Mouse (Mus musculus): Measurements from ENCODE around the gene Ajm1. TPM values are rescaled to one million over a fixed set of nuclear protein-coding genes. Genes with fewer than 3 reads are reported as not detected.

The Ajm1 gene
- polyA plus RNA-seq, 1 experiment, result 0.11 TPM

DNA sequence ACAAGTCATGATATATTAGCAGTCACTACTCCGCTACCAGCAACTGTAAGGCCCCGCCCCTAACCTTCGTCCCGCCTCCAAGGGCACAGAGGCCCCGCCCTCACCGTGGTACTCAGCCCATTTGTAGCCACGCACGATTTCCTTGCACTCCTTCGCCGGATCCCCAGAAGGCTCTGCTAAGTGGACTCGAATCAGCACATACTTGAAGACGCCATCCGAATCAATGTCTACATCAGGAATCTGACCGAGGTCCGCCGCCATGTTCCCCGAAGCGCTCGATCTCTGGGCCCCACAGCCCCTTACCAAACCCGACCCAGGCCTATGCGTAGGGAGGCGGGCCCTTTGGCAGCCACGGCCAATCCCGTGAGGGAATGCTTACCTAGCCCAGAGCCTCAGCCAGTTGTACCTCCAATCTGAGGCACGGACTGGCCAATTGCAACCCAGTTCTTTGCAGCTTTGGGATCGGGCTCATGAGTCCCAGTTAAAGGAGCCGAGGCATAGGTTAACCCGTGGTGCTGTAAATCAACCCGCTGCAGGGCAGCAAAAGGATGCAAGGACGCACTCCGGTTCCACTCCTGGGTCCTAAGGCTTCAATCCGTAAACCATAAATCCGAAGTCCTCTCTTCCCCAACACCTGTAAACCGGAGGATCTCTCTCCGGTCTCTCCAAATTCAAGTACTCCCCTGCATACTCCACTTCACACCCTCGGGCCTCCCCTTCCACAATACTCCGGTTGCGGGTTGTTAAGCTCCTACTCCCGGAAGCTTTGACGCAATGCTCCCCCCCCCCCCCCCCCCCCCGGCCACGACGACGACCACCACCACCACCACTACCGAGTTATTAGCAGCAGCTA is 6.8 kb downstream of the Ajm1 start, which contains the start of the genes Mamdc4 and Phpt1:
Gene Mamdc4, minus strand, starts transcription at position 267 of the 853 bp plus-strand sequence.
Gene Phpt1, minus strand, starts transcription at position 646 of the 853 bp plus-strand sequence.
- TF ChIP-seq CTCF (IDR thresholded peaks at IDR 0.05; ENCODE audit: control insufficient read depth, insufficient read depth, insufficient replicate concordance, low read depth, low read length) (no peak), POLR2A (IDR thresholded peaks at IDR 0.05; ENCODE audit: control insufficient read depth, low read depth, low read length) (peak; percentile 76)
- H3K4me1 ChIP-seq (ENCODE audit: control insufficient read depth, insufficient read depth, low read length), result peaks cover 50% of the 10 kb centered on the region
- peak within 1 kb of the TSS; percentile 45 for H3K27ac ChIP-seq (ENCODE audit: control insufficient read depth, insufficient read depth, low read depth, low read length)
- no peaks in the 10 kb centered on the region for H3K27me3 ChIP-seq (ENCODE audit: control insufficient read depth, insufficient read depth, low read length)
- no peaks in the 10 kb centered on the region for H3K36me3 ChIP-seq (ENCODE audit: control insufficient read depth, insufficient read depth, low read length)
- H3K4me3 ChIP-seq (ENCODE audit: control insufficient read depth, low read depth, low read length), result peak within 1 kb of the TSS; percentile 80

GRCm38 (mm10) chr2:25574136-25574535 is 7.4 kb downstream of the Ajm1 start:
- Histone ChIP-seq H3K36me3 (ENCODE audit: control insufficient read depth, insufficient read depth, low read length) (no peaks in the 10 kb centered on the region), H3K27me3 (ENCODE audit: control insufficient read depth, insufficient read depth, low read length) (no peaks in the 10 kb centered on the region), H3K4me1 (ENCODE audit: control insufficient read depth, insufficient read depth, low read length) (peaks cover 44% of the 10 kb centered on the region), H3K4me3 (ENCODE audit: control insufficient read depth, low read depth, low read length) (peak overlapping the region; percentile 80), H3K27ac (ENCODE audit: control insufficient read depth, insufficient read depth, low read depth, low read length) (peak overlapping the region; percentile 45)
- TF ChIP-seq POLR2A (IDR thresholded peaks at IDR 0.05; ENCODE audit: control insufficient read depth, low read depth, low read length), result no peak
- TF ChIP-seq CTCF (IDR thresholded peaks at IDR 0.05; ENCODE audit: control insufficient read depth, insufficient read depth, insufficient replicate concordance, low read depth, low read length), result no peak

GRCm38 (mm10) chr2:25573068-25573467 is 8.5 kb downstream of the Ajm1 start:
- no peaks in the 10 kb centered on the region for H3K36me3 ChIP-seq (ENCODE audit: control insufficient read depth, insufficient read depth, low read length)
- TF ChIP-seq CTCF (IDR thresholded peaks at IDR 0.05; ENCODE audit: control insufficient read depth, insufficient read depth, insufficient replicate concordance, low read depth, low read length), result no peak
- no peak overlapping the region for H3K27ac ChIP-seq (ENCODE audit: control insufficient read depth, insufficient read depth, low read depth, low read length)
- H3K27me3 ChIP-seq (ENCODE audit: control insufficient read depth, insufficient read depth, low read length), result no peaks in the 10 kb centered on the region
- no peak overlapping the region for H3K4me3 ChIP-seq (ENCODE audit: control insufficient read depth, low read depth, low read length)
- H3K4me1 ChIP-seq (ENCODE audit: control insufficient read depth, insufficient read depth, low read length), result peaks cover 36% of the 10 kb centered on the region

DNA sequence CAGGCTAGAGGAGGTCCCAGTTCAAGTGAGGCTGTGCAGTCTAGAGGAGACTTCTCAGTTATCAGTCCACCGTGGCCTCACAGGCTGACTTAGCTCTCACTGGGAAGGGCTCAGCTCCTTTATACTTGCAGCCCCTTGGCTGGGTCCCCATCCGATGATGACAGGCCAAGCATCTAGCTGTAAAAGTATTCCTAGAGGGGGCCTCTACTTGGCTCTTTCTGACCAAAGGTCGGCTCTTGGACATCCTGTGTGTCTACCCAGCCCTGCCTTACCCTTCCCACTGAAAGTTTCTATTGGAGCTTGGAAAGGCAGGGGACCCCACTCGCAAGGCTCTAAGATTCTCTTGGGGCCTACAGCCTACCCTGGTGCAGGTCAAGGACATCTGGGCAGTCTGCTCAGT is 10.3 kb downstream of the Ajm1 start:
- Histone ChIP-seq H3K27ac (ENCODE audit: control insufficient read depth, insufficient read depth, low read depth, low read length) (no peak overlapping the region), H3K4me3 (ENCODE audit: control insufficient read depth, low read depth, low read length) (no peak overlapping the region), H3K4me1 (ENCODE audit: control insufficient read depth, insufficient read depth, low read length) (peaks cover 19% of the 10 kb centered on the region), H3K36me3 (ENCODE audit: control insufficient read depth, insufficient read depth, low read length) (no peaks in the 10 kb centered on the region), H3K27me3 (ENCODE audit: control insufficient read depth, insufficient read depth, low read length) (no peaks in the 10 kb centered on the region)
- no peak for TF ChIP-seq CTCF (IDR thresholded peaks at IDR 0.05; ENCODE audit: control insufficient read depth, insufficient read depth, insufficient replicate concordance, low read depth, low read length)
- no peak for TF ChIP-seq POLR2A (IDR thresholded peaks at IDR 0.05; ENCODE audit: control insufficient read depth, low read depth, low read length)

- no peaks in the 10 kb centered on the region; the same call in 1 of the 2 replicates for H3K36me3 ChIP-seq (ENCODE audit: control insufficient read depth, insufficient read depth, low read length)
- H3K4me1 ChIP-seq (ENCODE audit: control insufficient read depth, insufficient read depth, low read length), result peaks cover 7% of the 10 kb centered on the region
Measured at GRCm38 (mm10) chr2:25569323-25569722, 12.2 kb downstream of the Ajm1 start.

GRCm38 (mm10) chr2:25568473-25569019 is 13.0 kb downstream of the Ajm1 start:
- Histone ChIP-seq H3K27ac (ENCODE audit: control insufficient read depth, insufficient read depth, low read depth, low read length) (no peak overlapping the region), H3K4me3 (ENCODE audit: control insufficient read depth, low read depth, low read length) (no peak overlapping the region), H3K27me3 (ENCODE audit: control insufficient read depth, insufficient read depth, low read length) (no peaks in the 10 kb centered on the region), H3K4me1 (ENCODE audit: control insufficient read depth, insufficient read depth, low read length) (peaks cover 4% of the 10 kb centered on the region), H3K36me3 (ENCODE audit: control insufficient read depth, insufficient read depth, low read length) (no peaks in the 10 kb centered on the region; the same call in 1 of the 2 replicates)
- TF ChIP-seq POLR2A (IDR thresholded peaks at IDR 0.05; ENCODE audit: control insufficient read depth, low read depth, low read length) (no peak), CTCF (IDR thresholded peaks at IDR 0.05; ENCODE audit: control insufficient read depth, insufficient read depth, insufficient replicate concordance, low read depth, low read length) (no peak)

More at GRCm38 (mm10) chr2:25569323-25569722, 12.2 kb downstream of the Ajm1 start:
- Histone ChIP-seq H3K27me3 (ENCODE audit: control insufficient read depth, insufficient read depth, low read length) (no peaks in the 10 kb centered on the region), H3K27ac (ENCODE audit: control insufficient read depth, insufficient read depth, low read depth, low read length) (no peak overlapping the region), H3K4me3 (ENCODE audit: control insufficient read depth, low read depth, low read length) (no peak overlapping the region)
- TF ChIP-seq POLR2A (IDR thresholded peaks at IDR 0.05; ENCODE audit: control insufficient read depth, low read depth, low read length) (no peak), CTCF (IDR thresholded peaks at IDR 0.05; ENCODE audit: control insufficient read depth, insufficient read depth, insufficient replicate concordance, low read depth, low read length) (no peak)

GRCm38 (mm10) chr2:25566558-25566957 is 15.0 kb downstream of the Ajm1 start:
- Histone ChIP-seq H3K4me3 (ENCODE audit: control insufficient read depth, low read depth, low read length) (no peak overlapping the region), H3K27ac (ENCODE audit: control insufficient read depth, insufficient read depth, low read depth, low read length) (no peak overlapping the region)

More at GRCm38 (mm10) chr2:25566558-25566957, 15.0 kb downstream of the Ajm1 start:
- TF ChIP-seq CTCF (IDR thresholded peaks at IDR 0.05; ENCODE audit: control insufficient read depth, insufficient read depth, insufficient replicate concordance, low read depth, low read length) (no peak), POLR2A (IDR thresholded peaks at IDR 0.05; ENCODE audit: control insufficient read depth, low read depth, low read length) (no peak)
- Histone ChIP-seq H3K4me1 (ENCODE audit: control insufficient read depth, insufficient read depth, low read length) (peaks cover 2% of the 10 kb centered on the region; the same call in 1 of the 2 replicates), H3K27me3 (ENCODE audit: control insufficient read depth, insufficient read depth, low read length) (no peaks in the 10 kb centered on the region), H3K36me3 (ENCODE audit: control insufficient read depth, insufficient read depth, low read length) (no peaks in the 10 kb centered on the region; the same call in 1 of the 2 replicates)

Data from testis, adult 2 months (tissue).